ENCODE assay signal across 15 mouse cellular contexts in the genomic region with DNA sequence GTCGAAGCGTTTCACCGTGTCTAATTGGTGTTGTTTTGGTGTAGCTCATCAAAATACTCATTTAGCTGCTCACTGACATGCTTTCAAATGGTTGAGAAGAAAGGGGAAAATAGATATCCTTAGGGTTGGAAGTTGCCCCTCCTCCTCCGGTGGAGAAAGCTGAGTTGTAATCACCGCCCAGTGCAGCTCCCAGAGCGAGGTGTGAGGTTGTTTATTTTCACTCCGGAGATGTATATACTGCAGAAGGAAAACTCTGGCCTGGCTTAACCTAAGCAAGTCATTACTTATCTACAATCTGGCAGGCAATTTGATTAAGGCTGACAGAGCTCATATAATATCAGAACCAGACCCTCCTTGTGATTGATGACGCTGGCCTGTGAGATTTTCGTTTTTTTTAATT. TPM values are rescaled to one million over a fixed set of nuclear protein-coding genes. Genes with fewer than 3 reads are reported as not detected.
DNase-seq lines count a peak whose midpoint lies in the region; ATAC-seq and TF ChIP-seq lines count a peak whose summit lies in the region.
"Had no signal": no experiment of that assay in that cellular context is flagged by ENCODE, and none has a peak within 500 bp of the region (broad histone marks: within the 10 kb centered on the region; RNA-seq: fewer than 3 reads in every experiment).

No protein-coding gene starts in this region.

- H3K4me1 ChIP-seq in heart, embryonic 16.5 days (ENCODE audit: control insufficient read depth, insufficient read depth, low read length) = peaks cover 18% of the 10 kb centered on the region
- H3K4me1 ChIP-seq in lung, embryonic 16.5 days (replicated peaks; ENCODE audit: control insufficient read depth, insufficient read depth, low read length) = no peaks in the 10 kb centered on the region
- H3K4me1 ChIP-seq in stomach, postnatal 0 days (replicated peaks; ENCODE audit: control insufficient read depth, insufficient read depth) = no peaks in the 10 kb centered on the region

- TF ChIP-seq EP300 in stomach, postnatal 0 days (optimal IDR thresholded peaks at IDR 0.05) = no peak

- no peak overlapping the region for H3K27ac ChIP-seq in heart, embryonic 16.5 days (ENCODE audit: low read length)
- H3K27ac ChIP-seq in lung, embryonic 16.5 days (ENCODE audit: low read length) = no peak overlapping the region
- H3K27ac ChIP-seq in stomach, postnatal 0 days (replicated peaks) = no peak overlapping the region
- H3K27ac ChIP-seq: limb, embryonic 12.5 days; lung, embryonic 15.5 days; midbrain, embryonic 10.5 days had no signal

- no peak overlapping the region for H3K4me3 ChIP-seq in heart, embryonic 16.5 days (ENCODE audit: low read length)
- no peak overlapping the region for H3K4me3 ChIP-seq in lung, embryonic 16.5 days (ENCODE audit: low read length)
- H3K4me3 ChIP-seq in stomach, postnatal 0 days (ENCODE audit: low read depth, low read length) = no peak overlapping the region
- H3K4me3 ChIP-seq: limb, embryonic 12.5 days; lung, embryonic 15.5 days; midbrain, embryonic 10.5 days had no signal

- no peak overlapping the region for H3K9ac ChIP-seq in heart, embryonic 16.5 days (ENCODE audit: low read length)
- no peak overlapping the region for H3K9ac ChIP-seq in lung, embryonic 16.5 days (ENCODE audit: low read length)
- no peak overlapping the region for H3K9ac ChIP-seq in stomach, postnatal 0 days (ENCODE audit: low read length)
- H3K9ac ChIP-seq: limb, embryonic 12.5 days; lung, embryonic 15.5 days had no signal

- peak overlapping the region; percentile 42 for H3K4me2 ChIP-seq in heart, embryonic 16.5 days (ENCODE audit: low read depth, low read length)
- no peak overlapping the region for H3K4me2 ChIP-seq in lung, embryonic 16.5 days (ENCODE audit: low read depth, low read length)
- H3K4me2 ChIP-seq in stomach, postnatal 0 days (replicated peaks; ENCODE audit: low read depth) = no peak overlapping the region
- H3K4me2 ChIP-seq: limb, embryonic 12.5 days; lung, embryonic 15.5 days had no signal

- DNase-seq in embryo, embryonic 10 days (ENCODE audit: low spot score) = peak; percentile 25
- no peak for DNase-seq in embryo, embryonic 9.5 days (ENCODE audit: extremely low spot score)
- no peak for DNase-seq in heart, adult 9 months (ENCODE audit: low spot score in 2 of 2)
- DNase-seq in lung, adult 18-20 months = no peak
- DNase-seq in stomach, postnatal 0 days (ENCODE audit: low spot score) = peak; percentile 19
- no peak for DNase-seq in thymus, postnatal 25 days
- DNase-seq: adrenal gland, adult 2 months; cerebellum, postnatal 10 days; kidney, postnatal 4 days; layer of hippocampus, postnatal 36 days had no signal

- 30% methylated on average over 9 of the region's 9 CpGs for WGBS in heart, embryonic 16.5 days
- 36% methylated on average over 9 of the region's 9 CpGs for WGBS in lung, embryonic 16.5 days
- 25% methylated on average over 9 of the region's 9 CpGs for WGBS in stomach, postnatal 0 days

- no peaks in the 10 kb centered on the region for H3K9me3 ChIP-seq in heart, embryonic 16.5 days (replicated peaks; ENCODE audit: control insufficient read depth, low read length)
- H3K9me3 ChIP-seq in lung, embryonic 16.5 days (ENCODE audit: control insufficient read depth, low read length) = no peaks in the 10 kb centered on the region
- no peaks in the 10 kb centered on the region for H3K9me3 ChIP-seq in stomach, postnatal 0 days (ENCODE audit: control insufficient read depth, low read length)
- H3K9me3 ChIP-seq: limb, embryonic 12.5 days; lung, embryonic 15.5 days; midbrain, embryonic 10.5 days had no signal

- ATAC-seq in heart, embryonic 16.5 days (replicated peaks; ENCODE audit: extremely low read depth, insufficient read depth, low FRiP score) = no peak
- peak; percentile 52; the same call in 1 of the 2 replicates for ATAC-seq in lung, embryonic 16.5 days (ENCODE audit: low read depth)
- 0 out of 2 replicates have a peak, but pooled peaks have one; percentile 61 for ATAC-seq in stomach, postnatal 0 days (ENCODE audit: low FRiP score, low TSS enrichment)

- no peaks in the 10 kb centered on the region for H3K27me3 ChIP-seq in heart, embryonic 16.5 days (ENCODE audit: control insufficient read depth, insufficient read depth, low read length)
- peaks cover 13% of the 10 kb centered on the region for H3K27me3 ChIP-seq in lung, embryonic 16.5 days (ENCODE audit: control insufficient read depth, insufficient read depth, low read depth, low read length)
- no peaks in the 10 kb centered on the region for H3K27me3 ChIP-seq in stomach, postnatal 0 days (ENCODE audit: control insufficient read depth, insufficient read depth, low read length)
- H3K27me3 ChIP-seq: limb, embryonic 12.5 days had no signal

- TF ChIP-seq CTCF in stomach, postnatal 0 days (IDR thresholded peaks at IDR 0.05; ENCODE audit: low read depth) = no peak

- H3K36me3 ChIP-seq in heart, embryonic 16.5 days (ENCODE audit: control insufficient read depth, insufficient read depth) = no peaks in the 10 kb centered on the region
- H3K36me3 ChIP-seq in lung, embryonic 16.5 days (ENCODE audit: control insufficient read depth, insufficient read depth, low read length) = no peaks in the 10 kb centered on the region
- no peaks in the 10 kb centered on the region for H3K36me3 ChIP-seq in stomach, postnatal 0 days (ENCODE audit: control insufficient read depth, insufficient read depth, low read length)
- H3K36me3 ChIP-seq: lung, embryonic 15.5 days had no signal

RNA-seq across cellular contexts. Expression of gene Cdon, which starts 14.6 kb away (rescaled TPM):
- polyA plus RNA-seq in heart, embryonic 16.5 days (2015; fragmentation: Nextera tagmentation; extraction: Ambion mirVana) = 5.0 and 5.8 TPM in 2 replicates
- 3.2 and 3.6 TPM in 2 replicates for polyA plus RNA-seq in lung, embryonic 16.5 days (2015; fragmentation: Nextera tagmentation; extraction: Ambion mirVana)
- 2.5 and 2.7 TPM in 2 replicates for polyA plus RNA-seq in stomach, postnatal 0 days (2015; fragmentation: Nextera tagmentation; extraction: Ambion mirVana)

Comparison
In these comparisons a context has a peak if more than half of its experiments do, and no peak if none do; other contexts are left out.
1. DNase-seq: peak in embryo, embryonic 10 days (single experiment) and stomach, postnatal 0 days (single experiment); none in embryo, embryonic 9.5 days (single experiment), heart, adult 9 months (0 of 2), lung, adult 18-20 months (0 of 2) and thymus, postnatal 25 days (single experiment).